Mouse (Mus musculus): ENCODE measurements around the gene Htra1.

- TF ChIP-seq MEF2A (IDR thresholded peaks at IDR 0.05; ENCODE audit: extremely low read depth, insufficient replicate concordance, low read depth, low read length, poor library complexity, severe bottlenecking): no peak
- no peak for TF ChIP-seq CTCF (IDR thresholded peaks at IDR 0.05 in 2 of 3, conservative IDR thresholded peaks at IDR 0.05 in 1 of 3; ENCODE audit: control insufficient read depth in 1 of 3, insufficient read depth in 1 of 3, low read depth in 2 of 3, low read length in 3 of 3, poor library complexity in 1 of 3, severe bottlenecking in 1 of 3)
- no peak for TF ChIP-seq UBTF (IDR thresholded peaks at IDR 0.05; ENCODE audit: borderline replicate concordance, insufficient read depth, low read depth, low read length)
- no peak for TF ChIP-seq JUND (IDR thresholded peaks at IDR 0.05; ENCODE audit: low read depth, low read length)
- no peak for TF ChIP-seq TBP (IDR thresholded peaks at IDR 0.05; ENCODE audit: low read depth, low read length)
- no peak for TF ChIP-seq POLR2A (IDR thresholded peaks at IDR 0.05; ENCODE audit: control insufficient read depth in 1 of 2, insufficient read depth in 1 of 2, low read depth in 1 of 2, low read length in 2 of 2, poor library complexity in 1 of 2)
- no peak for TF ChIP-seq RAD21 (IDR thresholded peaks at IDR 0.05; ENCODE audit: low read depth, low read length)
- no peak for TF ChIP-seq ETS1 (IDR thresholded peaks at IDR 0.05; ENCODE audit: low read depth, low read length)
- no peak for TF ChIP-seq MXI1 (IDR thresholded peaks at IDR 0.05; ENCODE audit: low read depth, low read length)
- no peak for TF ChIP-seq ZC3H11A (IDR thresholded peaks at IDR 0.05; ENCODE audit: low read depth, low read length)
- TF ChIP-seq ZNF384 (IDR thresholded peaks at IDR 0.05; ENCODE audit: low read depth, low read length): no peak
- TF ChIP-seq GATA1 (IDR thresholded peaks at IDR 0.05; ENCODE audit: low read depth, low read length): no peak
- no peak for TF ChIP-seq KAT2A (conservative IDR thresholded peaks at IDR 0.05; ENCODE audit: low read depth, low read length)
- no peak for TF ChIP-seq USF1 (IDR thresholded peaks at IDR 0.05; ENCODE audit: low read depth, low read length)
These were observed 44.2 kb downstream of the Htra1 start for GRCm38 (mm10) chr7:130980130-130980529.
